Mouse (Mus musculus): ENCODE results near the gene Cds2.

DNA sequence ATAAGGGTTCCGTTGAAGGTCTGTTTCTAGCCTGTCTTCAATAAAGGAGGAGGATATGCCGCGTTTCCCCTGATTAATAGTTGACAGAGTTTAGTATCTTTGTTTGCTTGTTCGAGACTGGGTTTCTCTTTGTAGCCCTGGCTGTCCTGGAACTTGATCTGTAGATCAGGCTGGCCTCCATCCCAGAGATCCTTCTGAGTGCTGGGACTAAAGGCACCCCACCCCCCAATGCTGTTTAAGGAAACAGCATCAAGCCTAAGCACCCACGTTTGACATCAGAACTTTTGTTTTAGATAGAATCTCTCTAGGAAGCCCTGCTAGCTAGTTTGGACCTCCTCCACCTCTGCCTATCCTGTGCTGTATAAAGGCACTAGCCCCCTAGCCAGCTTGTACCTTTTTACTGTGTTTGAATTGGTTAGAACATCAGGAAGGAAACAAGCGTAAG lies 1.3 kb downstream of the Cds2 start:
- TF ChIP-seq CTCF (conservative IDR thresholded peaks at IDR 0.05; ENCODE audit: insufficient read depth, insufficient read length, low read depth, low read length) (no peak), POLR2A (IDR thresholded peaks at IDR 0.05; ENCODE audit: low read depth, low read length) (no peak)
